Mouse (Mus musculus): ENCODE measurements at regions not wholly inside any gene's neighbourhood (a gene's known extent, or its start where the extent isn't known, plus 50 kb on each side); places are given as distances from the start of the nearest gene placed in this dataset.
A peak's percentile ranks its signal among the peaks of the same experiment; 100 is the strongest.

DNA sequence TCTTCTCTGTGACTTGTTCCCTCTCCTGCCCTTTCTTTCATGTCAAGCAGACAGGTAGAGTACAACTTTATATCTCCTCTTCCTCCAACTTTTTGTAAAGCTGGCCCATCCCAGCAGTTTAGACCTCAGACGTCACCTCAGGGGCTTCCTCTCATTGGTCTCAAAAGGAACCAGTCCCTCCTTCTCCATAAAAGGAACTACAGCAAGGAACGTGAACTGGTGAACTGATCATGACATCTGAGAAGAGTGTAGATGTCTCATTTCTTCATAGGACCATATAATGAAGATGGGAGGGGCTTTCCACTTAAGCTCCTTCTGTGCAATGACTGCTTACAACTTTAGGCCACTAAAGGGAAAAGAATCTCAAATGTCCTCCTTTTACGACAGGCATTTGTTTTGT lies 153.0 kb downstream of the Ly86 start:
- no peaks in the 10 kb centered on the region for H3K9me3 ChIP-seq (replicated peaks; ENCODE audit: control insufficient read depth, low read length)
- H3K27me3 ChIP-seq (ENCODE audit: control insufficient read depth, insufficient read depth, low read length): no peaks in the 10 kb centered on the region
- H3K4me3 ChIP-seq (replicated peaks; ENCODE audit: low read length): no peak overlapping the region
- ATAC-seq (ENCODE audit: insufficient read depth, low FRiP score): no peak
- no peaks in the 10 kb centered on the region for H3K36me3 ChIP-seq (ENCODE audit: control insufficient read depth, insufficient read depth, low read length)
- no peak overlapping the region for H3K9ac ChIP-seq (ENCODE audit: low read length)
- H3K27ac ChIP-seq (ENCODE audit: low read length): no peak overlapping the region
- 62% methylated on average over 3 of the region's 3 CpGs for WGBS
- no peaks in the 10 kb centered on the region for H3K4me1 ChIP-seq (ENCODE audit: control insufficient read depth, insufficient read depth, low read length)
- no peak overlapping the region for H3K4me2 ChIP-seq (ENCODE audit: low read depth, low read length)

GRCm38 (mm10) chr13:37500668-37501286 lies 155.8 kb downstream of the Ly86 start:
- Histone ChIP-seq H3K27ac (ENCODE audit: low read length) (0 out of 2 replicates have a peak overlapping the region, but pooled peaks have one; percentile 38), H3K4me1 (ENCODE audit: control insufficient read depth, insufficient read depth, low read length) (peaks cover 7% of the 10 kb centered on the region), H3K36me3 (ENCODE audit: control insufficient read depth, insufficient read depth, low read length) (no peaks in the 10 kb centered on the region), H3K4me2 (ENCODE audit: low read depth, low read length) (no peak overlapping the region), H3K27me3 (ENCODE audit: control insufficient read depth, insufficient read depth, low read length) (no peaks in the 10 kb centered on the region), H3K4me3 (replicated peaks; ENCODE audit: low read length) (no peak overlapping the region), H3K9me3 (replicated peaks; ENCODE audit: control insufficient read depth, low read length) (no peaks in the 10 kb centered on the region), H3K9ac (ENCODE audit: low read length) (no peak overlapping the region)
- WGBS: 57% methylated on average over 4 of the region's 4 CpGs
- peak; percentile 86; the same call in 1 of the 2 replicates for ATAC-seq (ENCODE audit: insufficient read depth, low FRiP score)

- Histone ChIP-seq H3K9ac (ENCODE audit: low read length) (no peak overlapping the region), H3K27me3 (ENCODE audit: control insufficient read depth, insufficient read depth, low read length) (no peaks in the 10 kb centered on the region), H3K27ac (ENCODE audit: low read length) (no peak overlapping the region), H3K4me3 (replicated peaks; ENCODE audit: low read length) (no peak overlapping the region), H3K9me3 (replicated peaks; ENCODE audit: control insufficient read depth, low read length) (no peaks in the 10 kb centered on the region), H3K4me2 (ENCODE audit: low read depth, low read length) (no peak overlapping the region), H3K4me1 (ENCODE audit: control insufficient read depth, insufficient read depth, low read length) (peaks cover 25% of the 10 kb centered on the region), H3K36me3 (ENCODE audit: control insufficient read depth, insufficient read depth, low read length) (no peaks in the 10 kb centered on the region)
- WGBS: 88% methylated on average over 6 of the region's 6 CpGs
- ATAC-seq (ENCODE audit: insufficient read depth, low FRiP score): no peak
These were observed 158.4 kb downstream of the Ly86 start for GRCm38 (mm10) chr13:37503449-37503848.

- Histone ChIP-seq H3K27me3 (ENCODE audit: control insufficient read depth, insufficient read depth, low read length) (no peaks in the 10 kb centered on the region), H3K36me3 (ENCODE audit: control insufficient read depth, insufficient read depth, low read length) (no peaks in the 10 kb centered on the region), H3K27ac (ENCODE audit: low read length) (no peak overlapping the region), H3K4me1 (ENCODE audit: control insufficient read depth, insufficient read depth, low read length) (peaks cover 29% of the 10 kb centered on the region), H3K4me2 (ENCODE audit: low read depth, low read length) (no peak overlapping the region), H3K4me3 (replicated peaks; ENCODE audit: low read length) (no peak overlapping the region), H3K9ac (ENCODE audit: low read length) (no peak overlapping the region), H3K9me3 (replicated peaks; ENCODE audit: control insufficient read depth, low read length) (no peaks in the 10 kb centered on the region)
- 77% methylated on average over 3 of the region's 3 CpGs for WGBS
- no peak for ATAC-seq (ENCODE audit: insufficient read depth, low FRiP score)
These were observed 158.9 kb downstream of the Ly86 start for GRCm38 (mm10) chr13:37503898-37504297.

- no peaks in the 10 kb centered on the region for H3K36me3 ChIP-seq (ENCODE audit: control insufficient read depth, insufficient read depth, low read length)
- 67% methylated on average over 10 of the region's 10 CpGs for WGBS
- no peaks in the 10 kb centered on the region for H3K27me3 ChIP-seq (ENCODE audit: control insufficient read depth, insufficient read depth, low read length)
- no peak for ATAC-seq (ENCODE audit: insufficient read depth, low FRiP score)
- no peak overlapping the region for H3K9ac ChIP-seq (ENCODE audit: low read length)
- H3K9me3 ChIP-seq (replicated peaks; ENCODE audit: control insufficient read depth, low read length): no peaks in the 10 kb centered on the region
- peaks cover 34% of the 10 kb centered on the region for H3K4me1 ChIP-seq (ENCODE audit: control insufficient read depth, insufficient read depth, low read length)
- H3K4me2 ChIP-seq (ENCODE audit: low read depth, low read length): no peak overlapping the region
- H3K27ac ChIP-seq (ENCODE audit: low read length): no peak overlapping the region
- H3K4me3 ChIP-seq (replicated peaks; ENCODE audit: low read length): no peak overlapping the region
These were observed 159.4 kb downstream of the Ly86 start for GRCm38 (mm10) chr13:37504373-37504772.

GRCm38 (mm10) chr13:37505617-37506016 lies 160.6 kb downstream of the Ly86 start:
- WGBS: 66% methylated on average over 3 of the region's 3 CpGs
- Histone ChIP-seq H3K9ac (ENCODE audit: low read length) (no peak overlapping the region), H3K4me2 (ENCODE audit: low read depth, low read length) (no peak overlapping the region), H3K27me3 (ENCODE audit: control insufficient read depth, insufficient read depth, low read length) (no peaks in the 10 kb centered on the region), H3K4me3 (replicated peaks; ENCODE audit: low read length) (no peak overlapping the region), H3K4me1 (ENCODE audit: control insufficient read depth, insufficient read depth, low read length) (peaks cover 40% of the 10 kb centered on the region), H3K27ac (ENCODE audit: low read length) (peak overlapping the region; percentile 92), H3K9me3 (replicated peaks; ENCODE audit: control insufficient read depth, low read length) (no peaks in the 10 kb centered on the region), H3K36me3 (ENCODE audit: control insufficient read depth, insufficient read depth, low read length) (no peaks in the 10 kb centered on the region)
- ATAC-seq (ENCODE audit: insufficient read depth, low FRiP score): no peak

GRCm38 (mm10) chr13:37506046-37506445 lies 161.0 kb downstream of the Ly86 start:
- Histone ChIP-seq H3K4me3 (replicated peaks; ENCODE audit: low read length) (no peak overlapping the region), H3K4me2 (ENCODE audit: low read depth, low read length) (no peak overlapping the region), H3K27ac (ENCODE audit: low read length) (peak overlapping the region; percentile 92), H3K9ac (ENCODE audit: low read length) (no peak overlapping the region), H3K4me1 (ENCODE audit: control insufficient read depth, insufficient read depth, low read length) (peaks cover 40% of the 10 kb centered on the region), H3K9me3 (replicated peaks; ENCODE audit: control insufficient read depth, low read length) (no peaks in the 10 kb centered on the region), H3K27me3 (ENCODE audit: control insufficient read depth, insufficient read depth, low read length) (no peaks in the 10 kb centered on the region), H3K36me3 (ENCODE audit: control insufficient read depth, insufficient read depth, low read length) (no peaks in the 10 kb centered on the region)
- WGBS: 59% methylated on average over 10 of the region's 10 CpGs
- no peak for ATAC-seq (ENCODE audit: insufficient read depth, low FRiP score)

GRCm38 (mm10) chr13:37506701-37507100 lies 161.7 kb downstream of the Ly86 start:
- peak overlapping the region; percentile 92 for H3K27ac ChIP-seq (ENCODE audit: low read length)
- no peak overlapping the region for H3K4me3 ChIP-seq (replicated peaks; ENCODE audit: low read length)
- no peak for ATAC-seq (ENCODE audit: insufficient read depth, low FRiP score)
- H3K36me3 ChIP-seq (ENCODE audit: control insufficient read depth, insufficient read depth, low read length): no peaks in the 10 kb centered on the region
- no peaks in the 10 kb centered on the region for H3K27me3 ChIP-seq (ENCODE audit: control insufficient read depth, insufficient read depth, low read length)
- H3K4me2 ChIP-seq (ENCODE audit: low read depth, low read length): no peak overlapping the region
- no peaks in the 10 kb centered on the region for H3K9me3 ChIP-seq (replicated peaks; ENCODE audit: control insufficient read depth, low read length)
- WGBS: 65% methylated on average over 8 of the region's 8 CpGs
- peaks cover 40% of the 10 kb centered on the region for H3K4me1 ChIP-seq (ENCODE audit: control insufficient read depth, insufficient read depth, low read length)
- H3K9ac ChIP-seq (ENCODE audit: low read length): no peak overlapping the region

GRCm38 (mm10) chr13:37507146-37507545 lies 162.1 kb downstream of the Ly86 start:
- Histone ChIP-seq H3K27me3 (ENCODE audit: control insufficient read depth, insufficient read depth, low read length) (no peaks in the 10 kb centered on the region), H3K9me3 (replicated peaks; ENCODE audit: control insufficient read depth, low read length) (no peaks in the 10 kb centered on the region), H3K4me2 (ENCODE audit: low read depth, low read length) (peak overlapping the region; percentile 36; the same call in 1 of the 2 replicates), H3K27ac (ENCODE audit: low read length) (peak overlapping the region; percentile 92), H3K4me3 (replicated peaks; ENCODE audit: low read length) (peak overlapping the region; percentile 14; the same call in 1 of the 2 replicates), H3K36me3 (ENCODE audit: control insufficient read depth, insufficient read depth, low read length) (no peaks in the 10 kb centered on the region), H3K9ac (ENCODE audit: low read length) (peak overlapping the region; percentile 57; the same call in 1 of the 2 replicates), H3K4me1 (ENCODE audit: control insufficient read depth, insufficient read depth, low read length) (peaks cover 40% of the 10 kb centered on the region)
- peak; percentile 65; the same call in 1 of the 2 replicates for ATAC-seq (ENCODE audit: insufficient read depth, low FRiP score)
- 53% methylated on average over 5 of the region's 5 CpGs for WGBS

Data from stomach, embryonic 16.5 days (tissue).